Mouse (Mus musculus) megakaryocyte-erythroid progenitor cell, adult 5-6 weeks (primary cell): ENCODE results near the gene Kdm6b. TPM values are rescaled to one million over a fixed set of nuclear protein-coding genes. Genes with fewer than 3 reads are reported as not detected.

ENCODE experiments used
- ATAC-seq: replicated peaks from 2 replicates; pipeline ENCODE4 v1.8.0; 2016; ENCODE audit warnings: mild to moderate bottlenecking, inconsistent platforms; ENCODE audit not compliant: severe bottlenecking, poor library complexity, low FRiP score, low TSS enrichment
- total RNA-seq, 2 experiments: library from RNA; stranded (forward) in 1 of 2; stranded (reverse) in 1 of 2; fragments of 200-1000, 215-1000 nt in 1 of 2; fragments of >200 nt in 1 of 2; fragmentation: Nextera tagmentation in 1 of 2; gene quantifications; 2 replicates each; pipeline ENCODE4 v1.2.3; 2014 to 2017

Kdm6b gene
- total RNA-seq, 2 experiments from 2014 or later: 1.6 to 19.3 TPM

DNA sequence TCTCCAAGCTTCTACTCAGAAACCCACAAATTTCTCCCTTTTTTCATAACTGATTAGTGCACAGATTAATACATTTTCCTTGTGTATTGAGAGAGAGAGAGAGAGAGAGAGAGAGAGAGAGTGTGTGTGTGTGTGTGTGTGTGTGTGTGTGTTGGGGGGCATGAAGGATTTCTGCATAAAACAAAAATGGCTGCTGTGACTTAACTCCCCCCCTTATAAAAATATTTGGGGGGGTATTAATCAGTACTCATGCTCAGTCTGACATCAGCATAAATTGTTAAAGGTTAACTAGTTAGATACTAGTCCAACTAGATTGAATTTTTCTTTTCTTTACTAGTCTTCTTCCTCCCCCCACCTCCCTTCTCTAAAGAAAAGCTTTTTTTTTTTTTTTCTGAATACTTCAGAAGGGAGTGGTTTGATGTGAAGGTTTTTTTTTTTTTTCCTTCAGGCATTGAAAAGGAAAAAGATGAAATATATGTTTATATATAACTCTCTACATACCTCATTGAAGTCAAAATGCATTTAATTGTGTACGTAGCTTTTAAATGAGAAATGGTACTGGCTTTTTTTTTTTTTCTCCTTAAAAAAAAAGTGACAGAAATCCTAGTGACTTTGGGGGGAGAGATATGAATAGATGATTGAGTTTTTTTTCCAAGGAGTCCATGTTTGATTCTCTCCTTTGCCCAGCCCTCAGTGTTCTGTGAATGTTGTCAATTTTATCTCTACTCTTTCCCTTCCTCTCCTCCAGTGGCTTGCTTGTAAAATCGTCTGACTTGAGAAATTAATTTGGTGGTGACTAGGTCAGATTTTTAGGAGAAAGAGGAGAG lies 43.3 kb downstream of the Kdm6b start:
- no peak for ATAC-seq

GRCm38 (mm10) chr11:69369215-69369989 lies 44.1 kb downstream of the Kdm6b start, which contains the start of gene Chd3:
Chd3 (minus strand) TSS chr11:69369406.
- ATAC-seq: no peak

DNA sequence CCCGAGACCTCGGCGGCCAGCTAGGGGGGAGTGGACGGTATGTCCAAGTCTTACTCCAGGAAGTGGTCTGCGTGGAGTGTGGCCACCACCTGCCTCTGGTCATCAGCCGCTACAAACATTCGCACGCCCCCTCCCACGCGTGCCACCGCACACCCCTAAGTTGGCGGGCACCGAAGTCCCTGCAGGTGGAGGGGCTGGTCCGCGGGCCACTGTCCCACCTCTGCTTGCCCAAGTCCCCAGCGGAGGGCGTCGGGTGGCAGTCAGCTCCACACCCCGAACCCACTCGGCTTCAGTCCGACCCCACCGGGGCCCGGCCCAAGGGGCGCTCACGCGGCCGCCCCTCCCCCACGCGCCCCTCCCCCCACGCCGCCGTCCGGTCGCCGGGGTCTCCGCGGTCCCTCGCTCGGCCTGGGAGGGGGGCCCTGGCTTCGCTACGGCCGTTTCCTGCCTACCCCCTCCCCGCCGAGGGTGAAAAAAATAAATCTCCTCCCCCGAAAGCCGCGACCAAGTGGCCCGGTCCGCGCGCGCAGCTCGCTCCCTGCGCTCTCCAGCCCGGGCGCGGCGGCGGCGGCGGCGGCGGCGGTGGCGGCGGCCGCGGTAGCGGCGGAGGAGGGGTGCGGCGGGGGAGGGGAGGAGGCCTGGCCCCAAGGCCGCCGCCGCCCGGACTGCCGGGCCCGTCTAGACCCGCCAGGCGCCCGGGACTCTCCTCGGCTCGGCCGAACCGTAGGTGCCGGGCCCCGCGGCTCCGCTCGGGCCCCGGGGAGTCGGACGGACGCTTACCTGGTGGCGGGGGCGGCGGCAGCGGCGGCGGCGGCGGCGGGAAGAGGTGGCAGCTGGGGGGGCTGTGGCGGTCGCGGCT lies 44.9 kb downstream of the Kdm6b start:
- no peak for ATAC-seq

- ATAC-seq: no peak
These were observed 45.7 kb downstream of the Kdm6b start for GRCm38 (mm10) chr11:69367616-69368355.

- no peak for ATAC-seq
These were observed 46.4 kb downstream of the Kdm6b start for GRCm38 (mm10) chr11:69366855-69367615.

DNA sequence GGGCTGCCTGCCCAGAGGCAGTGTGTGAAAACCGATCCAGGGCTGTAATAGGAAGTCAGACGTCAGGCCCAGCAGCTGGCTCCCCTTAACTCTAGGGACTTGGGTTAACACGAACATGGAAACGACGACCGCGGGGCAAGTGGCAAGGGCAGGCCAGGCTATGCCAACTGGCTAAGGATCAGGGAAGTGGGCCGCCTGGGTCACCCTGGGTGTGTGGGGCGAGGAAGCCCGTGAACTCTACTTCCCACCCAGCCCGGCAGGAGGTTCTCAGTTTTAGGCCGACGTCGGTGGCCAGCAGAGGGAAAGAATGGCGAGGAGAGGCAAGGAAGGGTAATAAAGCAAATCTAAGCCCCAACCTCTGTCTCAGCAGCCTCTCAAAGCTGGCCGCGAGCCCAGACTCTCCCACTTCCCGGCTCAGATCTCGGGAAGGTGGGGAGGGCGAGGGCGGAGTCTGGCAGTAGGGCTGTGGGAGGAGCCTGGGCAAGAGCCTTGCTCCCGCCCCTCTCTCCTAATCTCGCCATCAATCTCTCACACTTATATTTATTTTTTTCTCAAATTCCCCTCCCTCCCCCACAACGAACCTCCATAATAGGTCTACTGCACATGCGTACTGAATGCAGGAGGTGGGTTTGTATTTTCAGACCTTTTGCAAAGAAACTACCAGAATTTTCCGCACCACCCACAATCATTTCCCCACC lies 47.2 kb downstream of the Kdm6b start:
- peak; percentile 78 for ATAC-seq

DNA sequence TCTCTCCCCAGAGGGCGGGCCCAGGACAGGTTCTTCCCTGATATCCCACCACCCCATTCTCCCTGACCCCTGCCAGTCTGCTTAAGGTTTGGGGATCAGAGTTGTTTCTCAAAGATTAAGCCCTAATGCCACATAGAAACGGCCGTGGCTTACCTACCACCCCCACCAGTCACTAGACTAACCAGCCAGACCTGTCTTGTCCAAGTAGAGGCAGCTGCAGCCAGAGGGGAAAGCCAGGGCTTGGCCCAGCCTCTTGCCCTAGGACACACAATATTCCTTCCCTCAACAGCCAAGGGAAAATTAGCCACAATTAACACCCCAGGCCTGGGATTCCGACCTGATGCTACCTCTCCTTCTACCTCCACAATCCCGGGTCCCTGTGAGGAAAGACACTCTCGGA lies 47.8 kb downstream of the Kdm6b start:
- no peak for ATAC-seq

- ATAC-seq: peak; percentile 23
These were observed 48.6 kb downstream of the Kdm6b start for GRCm38 (mm10) chr11:69364910-69365309.

DNA sequence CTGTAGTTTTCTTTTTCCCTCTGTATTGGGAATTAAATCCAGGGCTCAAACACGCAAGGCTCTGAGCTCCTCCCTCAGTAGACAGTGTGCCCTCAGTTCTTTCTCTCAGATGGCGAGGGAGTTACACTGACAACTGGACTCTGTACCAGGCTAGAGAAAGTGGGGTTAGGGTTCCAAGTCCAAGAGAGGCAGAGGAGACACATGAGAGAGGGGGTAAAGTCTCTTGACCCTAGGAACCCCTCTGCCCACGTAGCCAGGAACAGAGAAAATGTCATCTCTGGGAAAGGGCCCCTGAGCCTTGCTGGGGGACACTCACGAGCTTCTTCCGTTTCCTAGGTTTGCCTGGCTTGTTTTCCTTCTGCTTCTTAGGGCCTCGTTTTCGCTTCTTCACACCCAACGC lies 49.1 kb downstream of the Kdm6b start:
- no peak for ATAC-seq

DNA sequence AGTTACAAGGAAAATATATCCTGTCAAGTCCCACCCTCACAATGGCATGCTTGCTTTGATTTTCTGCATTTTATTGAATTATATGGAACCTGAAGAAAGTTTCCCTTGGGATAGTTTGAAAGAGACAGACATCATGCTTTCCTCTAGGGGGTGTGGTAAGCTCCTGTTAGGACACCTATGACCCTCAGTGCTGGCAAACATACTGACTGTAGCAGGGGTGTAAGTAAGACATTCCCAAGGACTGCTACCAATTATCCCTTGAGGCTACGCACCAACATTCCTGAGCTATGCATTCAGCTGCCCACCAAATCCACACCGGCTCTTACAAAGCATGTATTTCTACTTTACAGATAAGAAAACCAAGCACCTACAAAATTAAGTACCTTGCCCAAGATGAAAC lies 51.0 kb downstream of the Kdm6b start:
- no peak for ATAC-seq

GRCm38 (mm10) chr11:69362021-69362420 lies 51.5 kb downstream of the Kdm6b start:
- ATAC-seq: no peak

DNA sequence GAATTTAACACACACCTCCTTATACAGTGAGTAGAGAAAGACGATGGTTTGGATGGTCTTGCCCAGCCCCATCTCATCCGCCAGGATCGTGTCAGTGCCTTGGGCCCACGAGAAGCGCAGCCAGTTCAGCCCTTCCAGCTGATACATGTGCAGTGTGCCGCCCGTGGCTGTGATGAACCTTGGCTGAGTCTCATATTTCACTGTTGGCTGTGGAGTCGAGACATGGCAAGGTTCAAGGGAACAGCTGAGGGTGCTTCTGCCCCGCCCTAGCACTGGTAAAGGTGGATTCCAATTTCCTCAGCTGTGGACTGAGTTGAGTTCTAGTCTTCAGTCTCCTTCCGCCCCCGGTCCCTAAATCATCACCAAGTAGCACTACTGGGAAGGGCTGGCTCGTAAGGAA lies 55.8 kb downstream of the Kdm6b start:
- ATAC-seq: no peak

- ATAC-seq: no peak
These were observed 56.9 kb downstream of the Kdm6b start for GRCm38 (mm10) chr11:69356544-69356943.

Other genes starting within 250 kb of the Kdm6b start
- gene Alox8, start 215.8 kb downstream of the Kdm6b start, total RNA-seq (2014; fragmentation: Nextera tagmentation): not detected in 2 replicates
- gene Alox8, start 215.8 kb downstream of the Kdm6b start, total RNA-seq (2017): not detected in 2 replicates
- not detected in 2 replicates for gene Gucy2e, start 176.6 kb downstream of the Kdm6b start, total RNA-seq (2014; fragmentation: Nextera tagmentation)
- not detected in 2 replicates for gene Gucy2e, start 176.6 kb downstream of the Kdm6b start, total RNA-seq (2017)
- 40.0 and 56.6 TPM in 2 replicates for gene Cntrob, start 89.9 kb downstream of the Kdm6b start, total RNA-seq (2014; fragmentation: Nextera tagmentation)
- gene Cntrob, start 89.9 kb downstream of the Kdm6b start, total RNA-seq (2017): 19.7 and 31.6 TPM in 2 replicates
- gene Trappc1, start 89.7 kb downstream of the Kdm6b start, total RNA-seq (2014; fragmentation: Nextera tagmentation): 77.9 and 81.4 TPM in 2 replicates
- gene Trappc1, start 89.7 kb downstream of the Kdm6b start, total RNA-seq (2017): 82.4 and 97.4 TPM in 2 replicates
- not detected in 2 replicates for gene Kcnab3, start 87.4 kb downstream of the Kdm6b start, total RNA-seq (2014; fragmentation: Nextera tagmentation)
- gene Kcnab3, start 87.4 kb downstream of the Kdm6b start, total RNA-seq (2017): 0.38 TPM in 1 of 2 replicates, not detected in the other
- gene Rnf227, start 73.2 kb downstream of the Kdm6b start, total RNA-seq (2014; fragmentation: Nextera tagmentation): 1.9 and 2.8 TPM in 2 replicates
- gene Rnf227, start 73.2 kb downstream of the Kdm6b start, total RNA-seq (2017): 3.3 and 5.6 TPM in 2 replicates
- 45.7 and 57.3 TPM in 2 replicates for gene Chd3, start 44.3 kb downstream of the Kdm6b start, total RNA-seq (2014; fragmentation: Nextera tagmentation)
- 21.0 and 49.2 TPM in 2 replicates for gene Chd3, start 44.3 kb downstream of the Kdm6b start, total RNA-seq (2017)
- gene Naa38, start 18.2 kb downstream of the Kdm6b start, total RNA-seq (2014; fragmentation: Nextera tagmentation): 161 and 169 TPM in 2 replicates
- 156 and 170 TPM in 2 replicates for gene Naa38, start 18.2 kb downstream of the Kdm6b start, total RNA-seq (2017)
- gene Cyb5d1, start 18.0 kb downstream of the Kdm6b start, total RNA-seq (2014; fragmentation: Nextera tagmentation): 16.2 and 20.9 TPM in 2 replicates
- gene Cyb5d1, start 18.0 kb downstream of the Kdm6b start, total RNA-seq (2017): 36.7 and 41.7 TPM in 2 replicates
- 0.37 TPM in 1 of 2 replicates, not detected in the other for gene Tmem88, start 15.4 kb downstream of the Kdm6b start, total RNA-seq (2014; fragmentation: Nextera tagmentation)
- not detected in 2 replicates for gene Tmem88, start 15.4 kb downstream of the Kdm6b start, total RNA-seq (2017)
- not detected in 2 replicates for gene Dnah2, start 135.4 kb upstream of the Kdm6b start, total RNA-seq (2014; fragmentation: Nextera tagmentation)
- gene Dnah2, start 135.4 kb upstream of the Kdm6b start, total RNA-seq (2017): not detected in 2 replicates
- gene Efnb3, start 146.5 kb upstream of the Kdm6b start, total RNA-seq (2014; fragmentation: Nextera tagmentation): 1.3 and 3.0 TPM in 2 replicates
- gene Efnb3, start 146.5 kb upstream of the Kdm6b start, total RNA-seq (2017): 0.50 and 0.52 TPM in 2 replicates
- 36.5 and 51.0 TPM in 2 replicates for gene Wrap53, start 166.6 kb upstream of the Kdm6b start, total RNA-seq (2014; fragmentation: Nextera tagmentation)
- 9.6 and 14.5 TPM in 2 replicates for gene Wrap53, start 166.6 kb upstream of the Kdm6b start, total RNA-seq (2017)
- 286 and 348 TPM in 2 replicates for gene Trp53, start 166.7 kb upstream of the Kdm6b start, total RNA-seq (2014; fragmentation: Nextera tagmentation)
- 59.0 and 109 TPM in 2 replicates for gene Trp53, start 166.7 kb upstream of the Kdm6b start, total RNA-seq (2017)
- gene Atp1b2, start 192.3 kb upstream of the Kdm6b start, total RNA-seq (2014; fragmentation: Nextera tagmentation): 291 and 408 TPM in 2 replicates
- 32.8 and 68.9 TPM in 2 replicates for gene Atp1b2, start 192.3 kb upstream of the Kdm6b start, total RNA-seq (2017)
- gene Shbg, start 204.2 kb upstream of the Kdm6b start, total RNA-seq (2014; fragmentation: Nextera tagmentation): not detected in 2 replicates
- gene Shbg, start 204.2 kb upstream of the Kdm6b start, total RNA-seq (2017): not detected in 2 replicates
- not detected in 2 replicates for gene Sat2, start 208.3 kb upstream of the Kdm6b start, total RNA-seq (2014; fragmentation: Nextera tagmentation)
- not detected in 2 replicates for gene Sat2, start 208.3 kb upstream of the Kdm6b start, total RNA-seq (2017)
- 67.4 and 83.1 TPM in 2 replicates for gene Fxr2, start 219.3 kb upstream of the Kdm6b start, total RNA-seq (2014; fragmentation: Nextera tagmentation)
- 36.4 and 45.6 TPM in 2 replicates for gene Fxr2, start 219.3 kb upstream of the Kdm6b start, total RNA-seq (2017)
- gene Sox15, start 241.6 kb upstream of the Kdm6b start, total RNA-seq (2014; fragmentation: Nextera tagmentation): 0.45 TPM in 1 of 2 replicates, not detected in the other
- not detected in 2 replicates for gene Sox15, start 241.6 kb upstream of the Kdm6b start, total RNA-seq (2017)
- gene Mpdu1, start 249.0 kb upstream of the Kdm6b start, total RNA-seq (2014; fragmentation: Nextera tagmentation): 47.6 and 58.3 TPM in 2 replicates
- gene Mpdu1, start 249.0 kb upstream of the Kdm6b start, total RNA-seq (2017): 40.6 and 41.1 TPM in 2 replicates